Mouse (Mus musculus): ENCODE results near the gene Klrg2. TPM values are rescaled to one million over a fixed set of nuclear protein-coding genes. Genes with fewer than 3 reads are reported as not detected.

Klrg2 gene
- polyA plus RNA-seq, 1 experiment: 0.07 TPM

DNA sequence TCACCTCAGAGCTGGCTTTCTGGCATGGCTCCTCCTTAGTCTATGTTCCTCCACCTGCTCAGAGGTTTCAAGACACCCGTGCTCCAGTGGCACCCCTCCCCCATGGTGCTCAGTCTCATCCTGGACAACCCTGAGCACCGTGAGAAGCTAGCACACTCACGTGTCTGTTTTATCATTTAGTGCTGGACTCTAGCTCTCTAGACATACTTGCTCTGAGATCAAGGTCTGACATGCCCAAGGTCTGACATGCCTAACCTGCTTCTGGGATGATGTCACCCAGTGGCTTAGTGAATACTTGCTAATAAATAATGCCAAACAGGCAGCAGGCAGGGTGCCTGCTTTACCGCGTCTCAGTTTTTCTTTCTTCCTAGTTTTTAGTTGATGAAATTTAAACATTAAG lies 5.6 kb upstream of the Klrg2 start:
- 79% methylated on average over 5 of the region's 5 CpGs for WGBS
- Histone ChIP-seq H3K27ac (ENCODE audit: insufficient read depth, low read length) (no peak overlapping the region), H3K27me3 (ENCODE audit: control insufficient read depth, insufficient read depth, low read length) (peaks cover 4% of the 10 kb centered on the region), H3K4me1 (ENCODE audit: control insufficient read depth, insufficient read depth, insufficient read length) (no peaks in the 10 kb centered on the region), H3K4me3 (ENCODE audit: extremely low read depth, insufficient read depth, insufficient read length) (no peak overlapping the region), H3K36me3 (ENCODE audit: control insufficient read depth, insufficient read depth, low read length) (no peaks in the 10 kb centered on the region)
- no peak for DNase-seq (ENCODE audit: low read depth in 1 of 2, low spot score in 2 of 2)
- TF ChIP-seq CTCF (IDR thresholded peaks at IDR 0.05; ENCODE audit: extremely low read depth, insufficient read depth, insufficient read length, insufficient replicate concordance): no peak
- TF ChIP-seq POLR2A (IDR thresholded peaks at IDR 0.05; ENCODE audit: low read depth, low read length): no peak

DNA sequence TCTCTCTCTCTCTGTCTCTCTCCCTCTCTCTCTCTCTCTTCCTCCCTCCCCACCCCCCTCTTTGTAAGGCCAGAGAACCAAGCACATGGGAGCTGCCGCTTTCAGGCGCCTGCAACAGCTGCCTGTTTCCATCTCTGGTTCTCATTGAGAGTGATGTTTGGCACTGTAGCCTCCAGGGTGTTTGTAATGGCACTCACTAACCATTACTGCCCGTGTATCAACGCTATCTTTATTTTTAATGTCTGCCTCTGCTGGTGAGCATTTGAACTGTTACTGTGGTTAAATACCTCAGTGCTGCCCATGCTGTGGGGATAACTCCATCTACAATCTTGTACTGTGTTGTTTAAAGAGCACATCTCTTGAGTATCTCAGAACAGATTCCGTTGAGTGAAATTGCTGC lies 4.6 kb upstream of the Klrg2 start:
- Histone ChIP-seq H3K27me3 (ENCODE audit: control insufficient read depth, insufficient read depth, low read length) (peaks cover 12% of the 10 kb centered on the region), H3K4me3 (ENCODE audit: extremely low read depth, insufficient read depth, insufficient read length) (no peak overlapping the region), H3K4me1 (ENCODE audit: control insufficient read depth, insufficient read depth, insufficient read length) (peaks cover 3% of the 10 kb centered on the region; the same call in 1 of the 2 replicates), H3K36me3 (ENCODE audit: control insufficient read depth, insufficient read depth, low read length) (no peaks in the 10 kb centered on the region), H3K27ac (ENCODE audit: insufficient read depth, low read length) (no peak overlapping the region)
- no peak for DNase-seq (ENCODE audit: low read depth in 1 of 2, low spot score in 2 of 2)
- TF ChIP-seq POLR2A (IDR thresholded peaks at IDR 0.05; ENCODE audit: low read depth, low read length) (no peak), CTCF (IDR thresholded peaks at IDR 0.05; ENCODE audit: extremely low read depth, insufficient read depth, insufficient read length, insufficient replicate concordance) (no peak)
- WGBS: 24% methylated on average over 5 of the region's 5 CpGs

DNA sequence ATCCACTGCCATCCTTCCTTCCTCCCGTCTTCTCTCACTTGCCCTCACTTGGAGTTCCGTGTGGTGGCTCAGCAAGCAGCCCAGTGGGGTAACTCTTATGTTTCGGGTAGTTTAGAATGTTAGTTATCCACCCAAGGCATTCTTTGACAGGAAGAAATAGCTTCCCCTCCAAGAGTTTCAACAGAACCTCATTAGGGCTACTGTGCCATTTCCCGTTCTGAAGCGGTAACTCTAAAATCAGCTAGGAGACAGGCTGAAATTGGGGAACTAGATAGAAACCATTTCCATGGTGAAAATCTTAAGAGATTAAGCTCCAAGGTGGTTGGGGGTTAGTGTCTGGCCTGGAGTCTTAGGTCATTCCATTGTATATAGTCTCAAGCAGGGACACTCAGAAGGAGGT lies 4.2 kb upstream of the Klrg2 start:
- 8% methylated on average over 5 of the region's 5 CpGs for WGBS
- Histone ChIP-seq H3K27me3 (ENCODE audit: control insufficient read depth, insufficient read depth, low read length) (peaks cover 16% of the 10 kb centered on the region), H3K27ac (ENCODE audit: insufficient read depth, low read length) (no peak overlapping the region), H3K4me3 (ENCODE audit: extremely low read depth, insufficient read depth, insufficient read length) (no peak overlapping the region), H3K4me1 (ENCODE audit: control insufficient read depth, insufficient read depth, insufficient read length) (peaks cover 7% of the 10 kb centered on the region; the same call in 1 of the 2 replicates), H3K36me3 (ENCODE audit: control insufficient read depth, insufficient read depth, low read length) (no peaks in the 10 kb centered on the region)
- DNase-seq (ENCODE audit: low read depth in 1 of 2, low spot score in 2 of 2): no peak
- TF ChIP-seq POLR2A (IDR thresholded peaks at IDR 0.05; ENCODE audit: low read depth, low read length) (no peak), CTCF (IDR thresholded peaks at IDR 0.05; ENCODE audit: extremely low read depth, insufficient read depth, insufficient read length, insufficient replicate concordance) (no peak)

DNA sequence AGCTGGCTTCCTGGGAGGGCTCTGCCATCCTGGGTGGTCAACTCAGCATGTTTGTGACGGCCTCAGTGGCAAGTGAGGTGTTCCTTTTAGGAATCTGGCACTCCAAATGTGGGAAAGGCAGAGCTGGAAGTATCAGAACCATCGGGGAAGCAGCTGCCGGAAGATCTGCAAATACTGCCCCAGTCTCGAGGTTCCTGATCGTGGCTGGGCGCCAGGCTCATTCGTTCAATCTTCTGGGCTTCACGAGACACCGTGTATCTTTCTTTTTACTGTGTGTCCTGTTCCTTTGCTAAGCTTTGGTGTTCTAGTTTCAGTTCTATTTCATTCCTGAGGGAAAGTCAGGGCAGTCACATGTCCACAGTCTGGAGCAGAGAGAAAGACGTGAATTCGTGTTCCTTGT lies 3.4 kb upstream of the Klrg2 start:
- Histone ChIP-seq H3K36me3 (ENCODE audit: control insufficient read depth, insufficient read depth, low read length) (no peaks in the 10 kb centered on the region), H3K4me1 (ENCODE audit: control insufficient read depth, insufficient read depth, insufficient read length) (peaks cover 7% of the 10 kb centered on the region; the same call in 1 of the 2 replicates), H3K4me3 (ENCODE audit: extremely low read depth, insufficient read depth, insufficient read length) (no peak overlapping the region), H3K27me3 (ENCODE audit: control insufficient read depth, insufficient read depth, low read length) (peaks cover 18% of the 10 kb centered on the region), H3K27ac (ENCODE audit: insufficient read depth, low read length) (no peak overlapping the region)
- 47% methylated on average over 11 of the region's 11 CpGs for WGBS
- TF ChIP-seq POLR2A (IDR thresholded peaks at IDR 0.05; ENCODE audit: low read depth, low read length) (no peak), CTCF (IDR thresholded peaks at IDR 0.05; ENCODE audit: extremely low read depth, insufficient read depth, insufficient read length, insufficient replicate concordance) (no peak)
- no peak for DNase-seq (ENCODE audit: low read depth in 1 of 2, low spot score in 2 of 2)

DNA sequence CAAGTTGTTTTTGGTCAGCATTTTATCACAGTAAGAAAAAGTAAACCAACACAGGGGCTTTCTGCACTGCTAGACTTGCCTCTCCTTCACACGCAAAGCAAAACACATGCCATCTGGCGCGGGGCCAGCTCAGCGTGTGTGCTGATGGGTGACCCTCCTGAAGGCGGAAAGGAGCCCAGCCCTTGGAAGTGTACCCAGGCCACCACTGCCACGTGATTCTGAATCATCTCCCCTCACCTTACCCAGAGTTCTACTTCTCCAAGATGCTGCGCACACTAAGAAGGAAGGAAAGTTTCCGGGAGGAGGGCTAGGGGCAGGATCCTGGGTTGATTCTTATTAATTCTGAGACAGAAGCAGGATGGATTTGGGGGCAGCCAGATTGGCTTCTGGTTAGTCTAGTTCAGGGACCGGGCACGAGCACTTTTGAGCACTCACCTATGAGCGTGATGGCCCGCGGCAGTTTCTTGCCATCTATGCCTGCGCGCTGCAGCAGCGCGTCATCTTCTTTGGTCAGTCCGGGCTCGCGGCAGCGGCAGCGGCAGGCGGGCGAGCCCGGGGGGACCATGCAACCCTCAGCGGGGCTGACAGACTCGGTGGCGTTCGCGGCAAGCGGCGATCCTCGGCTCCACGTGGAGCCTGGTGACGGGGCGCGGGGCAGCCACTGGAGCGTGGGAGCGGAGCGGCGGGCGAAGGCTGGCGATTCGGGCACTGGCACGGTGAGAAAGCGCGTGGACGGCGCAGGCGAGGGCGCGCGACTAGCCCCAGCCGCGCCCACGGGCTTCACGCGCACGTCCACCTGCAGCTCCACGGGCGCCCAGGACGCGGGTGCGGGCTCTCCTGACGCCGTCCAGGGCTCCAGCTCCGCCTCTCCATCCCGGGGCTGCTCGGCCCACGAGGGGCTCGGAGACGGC lies 846 bp downstream of the Klrg2 start:
- DNase-seq (ENCODE audit: low read depth in 1 of 2, low spot score in 2 of 2): no peak
- peaks cover 14% of the 10 kb centered on the region for H3K27me3 ChIP-seq (ENCODE audit: control insufficient read depth, insufficient read depth, low read length)

DNA sequence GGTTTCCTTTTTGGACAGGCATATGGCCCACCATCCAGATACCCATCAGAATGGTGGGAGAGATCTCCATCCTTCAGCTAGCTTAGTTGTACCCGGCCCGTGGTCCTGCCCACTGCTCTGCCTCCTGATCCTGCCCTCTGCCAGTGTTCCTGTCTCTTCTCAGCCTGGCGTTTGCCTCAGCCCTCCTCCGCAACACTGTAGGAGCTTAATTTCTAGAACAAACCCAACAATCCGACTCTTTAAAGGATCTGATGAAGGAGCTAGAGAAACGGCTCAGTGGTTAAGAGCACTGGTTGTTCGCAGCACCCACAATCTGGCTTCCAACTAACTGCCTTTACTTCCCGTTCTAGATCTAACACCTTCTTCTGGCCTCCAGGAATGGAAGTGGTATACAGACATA lies 2.6 kb downstream of the Klrg2 start:
- peaks cover 7% of the 10 kb centered on the region; the same call in 1 of the 2 replicates for H3K4me1 ChIP-seq (ENCODE audit: control insufficient read depth, insufficient read depth, insufficient read length)
- H3K27me3 ChIP-seq (ENCODE audit: control insufficient read depth, insufficient read depth, low read length): peaks cover 14% of the 10 kb centered on the region
- DNase-seq (ENCODE audit: low read depth in 1 of 2, low spot score in 2 of 2): no peak
- no peak for TF ChIP-seq CTCF (IDR thresholded peaks at IDR 0.05; ENCODE audit: extremely low read depth, insufficient read depth, insufficient read length, insufficient replicate concordance)
- no peak for TF ChIP-seq POLR2A (IDR thresholded peaks at IDR 0.05; ENCODE audit: low read depth, low read length)
- no peak overlapping the region for H3K4me3 ChIP-seq (ENCODE audit: extremely low read depth, insufficient read depth, insufficient read length)
- no peaks in the 10 kb centered on the region for H3K36me3 ChIP-seq (ENCODE audit: control insufficient read depth, insufficient read depth, low read length)
- 83% methylated on average over 8 of the region's 8 CpGs for WGBS
- no peak overlapping the region for H3K27ac ChIP-seq (ENCODE audit: insufficient read depth, low read length)

More for the DNA sequence above, 846 bp downstream of the Klrg2 start:
- Histone ChIP-seq H3K36me3 (ENCODE audit: control insufficient read depth, insufficient read depth, low read length) (no peaks in the 10 kb centered on the region), H3K4me3 (ENCODE audit: extremely low read depth, insufficient read depth, insufficient read length) (peak overlapping the region; percentile 25; the same call in 1 of the 2 replicates), H3K4me1 (ENCODE audit: control insufficient read depth, insufficient read depth, insufficient read length) (peaks cover 7% of the 10 kb centered on the region; the same call in 1 of the 2 replicates), H3K27ac (ENCODE audit: insufficient read depth, low read length) (no peak overlapping the region)
- WGBS: 1% methylated on average over 54 of the region's 72 CpGs
- TF ChIP-seq CTCF (IDR thresholded peaks at IDR 0.05; ENCODE audit: extremely low read depth, insufficient read depth, insufficient read length, insufficient replicate concordance) (no peak), POLR2A (IDR thresholded peaks at IDR 0.05; ENCODE audit: low read depth, low read length) (no peak)

DNA sequence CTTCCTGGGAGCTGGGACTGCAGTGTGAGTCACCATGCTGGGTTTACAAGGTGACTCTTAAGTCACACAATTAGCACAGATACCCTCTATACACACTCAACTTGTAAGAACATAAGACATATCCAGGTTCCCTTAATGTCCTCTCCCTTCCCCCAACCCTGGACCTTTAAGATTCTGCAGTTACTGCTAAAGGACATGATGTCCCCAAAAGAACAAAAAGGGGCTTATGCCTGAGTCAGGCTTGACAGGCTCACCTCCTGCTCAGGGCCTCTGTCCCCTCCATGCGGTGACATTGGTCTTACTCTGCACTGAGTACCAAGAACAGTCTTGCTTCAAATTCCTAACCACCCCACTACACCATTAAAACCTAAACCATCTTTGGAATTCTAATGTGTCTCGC lies 4.2 kb downstream of the Klrg2 start:
- no peak for DNase-seq (ENCODE audit: low read depth in 1 of 2, low spot score in 2 of 2)
- Histone ChIP-seq H3K27ac (ENCODE audit: insufficient read depth, low read length) (no peak overlapping the region), H3K4me3 (ENCODE audit: extremely low read depth, insufficient read depth, insufficient read length) (no peak overlapping the region), H3K27me3 (ENCODE audit: control insufficient read depth, insufficient read depth, low read length) (peaks cover 14% of the 10 kb centered on the region), H3K36me3 (ENCODE audit: control insufficient read depth, insufficient read depth, low read length) (no peaks in the 10 kb centered on the region), H3K4me1 (ENCODE audit: control insufficient read depth, insufficient read depth, insufficient read length) (peaks cover 7% of the 10 kb centered on the region; the same call in 1 of the 2 replicates)
- no peak for TF ChIP-seq POLR2A (IDR thresholded peaks at IDR 0.05; ENCODE audit: low read depth, low read length)
- no peak for TF ChIP-seq CTCF (IDR thresholded peaks at IDR 0.05; ENCODE audit: extremely low read depth, insufficient read depth, insufficient read length, insufficient replicate concordance)
- WGBS: 92% methylated on average over 2 of the region's 2 CpGs
